Mouse (Mus musculus) MEL (cell line): ENCODE measurements around the gene Gm43738. TPM values are rescaled to one million over a fixed set of nuclear protein-coding genes. Genes with fewer than 3 reads are reported as not detected.

Source experiments
- DNase-seq: peaks from one replicate; pipeline ENCODE4 v3.0.0; 2011; ENCODE audit warnings: low read depth, low spot score
- H3K27ac ChIP-seq: 2 replicates; pipeline ENCODE4 v1.5.1; 2012; ENCODE audit warnings: low read depth, mild to moderate bottlenecking, control low read depth, low read length, moderate library complexity; ENCODE audit not compliant: control insufficient read depth
- H3K27me3 ChIP-seq, 2 experiments: fragments of 150-350 bp in 1 of 2; sonication (generic) in 1 of 2; 2 replicates each; pipeline ENCODE4 v1.6.1; 2012; ENCODE audit warnings: low read length in 2 of 2, mild to moderate bottlenecking in 2 of 2, improper control_type of control experiment in 1 of 2, moderate library complexity in 1 of 2; ENCODE audit not compliant: insufficient read depth in 2 of 2, control insufficient read depth in 1 of 2
- H3K36me3 ChIP-seq, 2 experiments: 2 replicates each; pipeline ENCODE4 v1.6.1; 2012 to 2014; ENCODE audit warnings: low read length in 2 of 2, improper control_type of control experiment in 1 of 2, inconsistent platforms in 1 of 2, mild to moderate bottlenecking in 1 of 2; ENCODE audit not compliant: insufficient read depth in 2 of 2, control insufficient read depth in 1 of 2
- H3K4me1 ChIP-seq, 2 experiments: fragments of 150-350 bp in 1 of 2; sonication (generic) in 1 of 2; 2 replicates each; pipeline ENCODE4 v1.6.1; 2012; ENCODE audit warnings: low read length in 2 of 2, improper control_type of control experiment in 1 of 2, mild to moderate bottlenecking in 1 of 2; ENCODE audit not compliant: insufficient read depth in 2 of 2, control insufficient read depth in 1 of 2
- H3K4me3 ChIP-seq, 2 experiments: fragments of 150-350 bp in 1 of 2; sonication (generic) in 1 of 2; 2 replicates each; pipeline ENCODE4 v1.5.1; 2012; ENCODE audit warnings: low read depth in 2 of 2, low read length in 2 of 2, mild to moderate bottlenecking in 2 of 2, moderate library complexity in 2 of 2, control low read depth in 1 of 2, improper control_type of control experiment in 1 of 2; ENCODE audit not compliant: control insufficient read depth in 1 of 2, insufficient read depth in 1 of 2
- H3K79me2 ChIP-seq: 2 replicates; pipeline ENCODE4 v1.6.1; 2012; ENCODE audit warnings: mild to moderate bottlenecking, low read length, moderate library complexity; ENCODE audit not compliant: control insufficient read depth, poor library complexity, insufficient read depth
- H3K9ac ChIP-seq: 2 replicates; pipeline ENCODE4 v1.6.1; 2012; ENCODE audit warnings: low read depth, mild to moderate bottlenecking, control low read depth, low read length, moderate library complexity; ENCODE audit not compliant: control insufficient read depth, poor library complexity, severe bottlenecking
- H3K9me3 ChIP-seq: fragments of 150-350 bp; sonication (generic); replicated peaks from 2 replicates; pipeline ENCODE4 v1.6.1; 2012; ENCODE audit warnings: mild to moderate bottlenecking, low read length, improper control_type of control experiment, moderate library complexity; ENCODE audit not compliant: insufficient read depth
- CHD2 ChIP-seq: IDR thresholded peaks from 2 replicates; pipeline ENCODE4 v1.6.1; 2011; ENCODE audit warnings: low read length, improper control_type of control experiment
- CTCF ChIP-seq, 3 experiments: IDR thresholded peaks in 2 of 3; conservative IDR thresholded peaks in 1 of 3; 2 replicates each; pipeline ENCODE4 v1.5.1; 2011 to 2012; ENCODE audit warnings: low read length in 3 of 3, low read depth in 2 of 3, mild to moderate bottlenecking in 2 of 3, improper control_type of control experiment in 1 of 3, inconsistent platforms in 1 of 3, mixed read lengths in 1 of 3, moderate library complexity in 1 of 3; ENCODE audit not compliant: control insufficient read depth in 1 of 3, insufficient read depth in 1 of 3, poor library complexity in 1 of 3, severe bottlenecking in 1 of 3
- E2F4 ChIP-seq: IDR thresholded peaks from 2 replicates; pipeline ENCODE4 v1.6.1; 2011; ENCODE audit warnings: low read depth, low read length, improper control_type of control experiment, borderline replicate concordance
- ELF1 ChIP-seq: IDR thresholded peaks from 2 replicates; pipeline ENCODE4 v1.6.1; 2014; ENCODE audit warnings: low read depth, mild to moderate bottlenecking, inconsistent platforms, low read length, improper control_type of control experiment, moderate library complexity
- EP300 ChIP-seq, 2 experiments: IDR thresholded peaks; 2 replicates each; pipeline ENCODE4 v1.6.1; 2011; ENCODE audit warnings: improper control_type of control experiment in 2 of 2, low read length in 2 of 2, low read depth in 1 of 2, mild to moderate bottlenecking in 1 of 2
- GATA1 ChIP-seq: IDR thresholded peaks from 2 replicates; pipeline ENCODE4 v1.6.1; 2011; ENCODE audit warnings: low read depth, low read length, improper control_type of control experiment
- HCFC1 ChIP-seq: IDR thresholded peaks from 2 replicates; pipeline ENCODE4 v1.6.1; 2012; ENCODE audit warnings: low read depth, mild to moderate bottlenecking, inconsistent platforms, low read length, improper control_type of control experiment, moderate library complexity
- KAT2A ChIP-seq: conservative IDR thresholded peaks from 2 replicates; pipeline ENCODE4 v1.6.1; 2012; ENCODE audit warnings: low read depth, low read length, improper control_type of control experiment, inconsistent platforms
- MAX ChIP-seq: IDR thresholded peaks from 2 replicates; pipeline ENCODE4 v1.6.1; 2011; ENCODE audit warnings: low read length, improper control_type of control experiment
- MAZ ChIP-seq: IDR thresholded peaks from 2 replicates; pipeline ENCODE4 v1.6.1; 2012; ENCODE audit warnings: low read depth, mild to moderate bottlenecking, inconsistent platforms, low read length, improper control_type of control experiment
- MEF2A ChIP-seq: IDR thresholded peaks from 2 replicates; pipeline ENCODE4 v1.6.1; 2014; ENCODE audit warnings: low read depth, mild to moderate bottlenecking, inconsistent platforms, low read length, improper control_type of control experiment; ENCODE audit not compliant: poor library complexity, insufficient replicate concordance, severe bottlenecking; ENCODE audit errors: extremely low read depth
- MYB ChIP-seq: IDR thresholded peaks from 2 replicates; pipeline ENCODE4 v1.6.1; 2011; ENCODE audit warnings: mild to moderate bottlenecking, low read depth, low read length, improper control_type of control experiment
- NELFE ChIP-seq: IDR thresholded peaks from 2 replicates; pipeline ENCODE4 v1.6.1; 2011; ENCODE audit warnings: low read depth, low read length, improper control_type of control experiment
- NRF1 ChIP-seq: IDR thresholded peaks from 2 replicates; pipeline ENCODE4 v1.6.1; 2014; ENCODE audit warnings: low read depth, mild to moderate bottlenecking, inconsistent platforms, low read length, improper control_type of control experiment, moderate library complexity; ENCODE audit not compliant: poor library complexity, insufficient read depth, severe bottlenecking
- POLR2A ChIP-seq, 2 experiments: IDR thresholded peaks; 2 replicates each; pipeline ENCODE4 v1.6.1; 2011 to 2012; ENCODE audit warnings: low read length in 2 of 2, mild to moderate bottlenecking in 2 of 2, control low read depth in 1 of 2, improper control_type of control experiment in 1 of 2, low read depth in 1 of 2, moderate library complexity in 1 of 2; ENCODE audit not compliant: control insufficient read depth in 1 of 2, insufficient read depth in 1 of 2, poor library complexity in 1 of 2
- RAD21 ChIP-seq: IDR thresholded peaks from 2 replicates; pipeline ENCODE4 v1.6.1; 2011; ENCODE audit warnings: mild to moderate bottlenecking, low read depth, low read length, improper control_type of control experiment
- RCOR1 ChIP-seq: IDR thresholded peaks from 2 replicates; pipeline ENCODE4 v1.6.1; 2012; ENCODE audit warnings: low read depth, mild to moderate bottlenecking, inconsistent platforms, low read length, improper control_type of control experiment
- SMC3 ChIP-seq: IDR thresholded peaks from 2 replicates; pipeline ENCODE4 v1.6.1; 2011; ENCODE audit warnings: low read depth, low read length, improper control_type of control experiment
- TAL1 ChIP-seq: IDR thresholded peaks from 2 replicates; pipeline ENCODE4 v1.6.1; 2012; ENCODE audit warnings: mild to moderate bottlenecking, inconsistent platforms, low read length, moderate library complexity, mixed read lengths
- TCF12 ChIP-seq: IDR thresholded peaks from 2 replicates; pipeline ENCODE4 v1.6.1; 2014; ENCODE audit warnings: low read depth, mild to moderate bottlenecking, inconsistent platforms, low read length, improper control_type of control experiment, moderate library complexity
- UBTF ChIP-seq: IDR thresholded peaks from 2 replicates; pipeline ENCODE4 v1.6.1; 2012; ENCODE audit warnings: low read depth, mild to moderate bottlenecking, inconsistent platforms, low read length, improper control_type of control experiment, moderate library complexity, borderline replicate concordance; ENCODE audit not compliant: insufficient read depth
- USF1 ChIP-seq: IDR thresholded peaks from 2 replicates; pipeline ENCODE4 v1.6.1; 2014; ENCODE audit warnings: low read depth, mild to moderate bottlenecking, inconsistent platforms, low read length, improper control_type of control experiment, moderate library complexity
- ZC3H11A ChIP-seq: IDR thresholded peaks from 2 replicates; pipeline ENCODE4 v1.6.1; 2012; ENCODE audit warnings: low read depth, mild to moderate bottlenecking, inconsistent platforms, low read length, improper control_type of control experiment
- ZKSCAN1 ChIP-seq: IDR thresholded peaks from 2 replicates; pipeline ENCODE4 v1.6.1; 2012; ENCODE audit warnings: low read depth, mild to moderate bottlenecking, inconsistent platforms, low read length, improper control_type of control experiment, moderate library complexity
- ZMIZ1 ChIP-seq: IDR thresholded peaks from 2 replicates; pipeline ENCODE4 v1.6.1; 2012; ENCODE audit warnings: low read depth, mild to moderate bottlenecking, inconsistent platforms, low read length, improper control_type of control experiment, moderate library complexity
- polyA plus RNA-seq, 2 experiments: library from polyadenylated mRNA; stranded (reverse) in 1 of 2; unstranded in 1 of 2; fragments of >175 nt in 1 of 2; fragments of >200 nt in 1 of 2; gene quantifications; 2 replicates each; pipeline versions ENCODE4 v1.2.1 to v1.2.4; 2012; ENCODE audit warnings: low replicate concordance in 2 of 2, low read depth in 1 of 2; ENCODE audit not compliant: insufficient read length in 2 of 2, insufficient read depth in 1 of 2, missing spikeins in 1 of 2
- total RNA-seq: library from RNA; depleted of rRNA; stranded (reverse); fragments of 300-350 nt; gene quantifications from 2 replicates; pipeline ENCODE4 v1.2.3, GENCODE M21; 2012

Gene Gm43738
- total and polyA plus RNA-seq, 3 experiments: not detected

DNA sequence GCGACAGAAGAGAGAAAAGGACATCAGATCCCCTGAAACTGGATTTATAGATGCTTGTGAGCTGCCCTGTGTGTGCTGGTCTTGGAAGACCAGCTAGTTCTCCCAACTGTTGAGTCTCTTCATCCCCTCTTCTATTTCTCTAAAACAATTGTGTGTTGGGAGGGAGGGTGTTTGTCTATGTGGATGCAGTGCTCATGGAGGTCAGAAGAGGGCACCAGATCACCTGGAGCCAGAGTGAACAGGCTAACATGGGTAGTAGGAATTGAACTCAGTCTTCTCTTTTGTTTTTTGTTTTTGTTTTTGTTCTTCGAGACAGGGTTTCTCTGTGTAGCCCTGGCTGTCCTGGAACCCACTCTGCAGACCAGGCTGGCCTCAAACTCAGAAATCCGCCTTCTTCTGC lies 42.1 kb downstream of the Gm43738 start (continued):
- TF ChIP-seq CTCF (IDR thresholded peaks at IDR 0.05 in 2 of 3, conservative IDR thresholded peaks at IDR 0.05 in 1 of 3; ENCODE audit: control insufficient read depth in 1 of 3, insufficient read depth in 1 of 3, low read depth in 2 of 3, low read length in 3 of 3, poor library complexity in 1 of 3, severe bottlenecking in 1 of 3): peak; percentile 76 to 78 (median 77)
- no peak for TF ChIP-seq MYB
- TF ChIP-seq HCFC1: no peak
- TF ChIP-seq ZKSCAN1: no peak
- TF ChIP-seq ZC3H11A: peak; percentile 34; the same call in 1 of the 2 replicates
- no peak for TF ChIP-seq KAT2A
- TF ChIP-seq MAZ: no peak
- no peak for TF ChIP-seq MAX
- peak; percentile 71 for TF ChIP-seq RAD21
- no peak for TF ChIP-seq NELFE
- TF ChIP-seq ELF1: no peak
- no peak for TF ChIP-seq USF1
- TF ChIP-seq SMC3: peak; percentile 64
- TF ChIP-seq RCOR1: no peak
- TF ChIP-seq EP300 (IDR thresholded peaks at IDR 0.05; ENCODE audit: low read depth in 1 of 2, low read length in 2 of 2): no peak
- no peak for TF ChIP-seq E2F4

DNA sequence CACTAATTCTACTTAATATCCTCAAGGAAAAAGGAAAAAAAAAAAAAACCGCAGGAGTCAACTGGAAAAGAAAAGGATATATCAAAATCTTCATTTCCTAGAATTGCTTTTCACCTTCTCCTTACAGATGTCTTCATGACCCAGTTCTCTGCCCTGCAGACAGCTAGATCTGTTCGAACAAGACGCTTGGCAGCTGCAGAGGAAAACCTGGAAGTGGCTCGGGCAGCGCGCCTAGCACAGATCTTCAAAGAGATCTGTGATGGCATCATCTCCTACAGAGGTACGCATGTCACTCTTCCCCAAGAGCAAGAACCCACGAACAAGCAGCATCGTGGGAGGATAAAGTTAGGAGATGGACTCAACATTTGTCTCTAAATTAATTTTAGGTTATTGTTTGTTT lies 42.5 kb downstream of the Gm43738 start:
- no peaks in the 10 kb centered on the region for H3K27me3 ChIP-seq
- peaks cover 0 to 75% of the 10 kb centered on the region in 2 experiments; a peak in 2 of 4 replicates for H3K36me3 ChIP-seq
- no peak overlapping the region for H3K4me3 ChIP-seq
- no peaks in the 10 kb centered on the region for H3K79me2 ChIP-seq
- no peaks in the 10 kb centered on the region for H3K9me3 ChIP-seq
- H3K27ac ChIP-seq: no peak overlapping the region
- no peaks in the 10 kb centered on the region for H3K4me1 ChIP-seq
- no peak overlapping the region for H3K9ac ChIP-seq
- DNase-seq: no peak
- TF ChIP-seq MAX: no peak
- no peak for TF ChIP-seq POLR2A (IDR thresholded peaks at IDR 0.05; ENCODE audit: control insufficient read depth in 1 of 2, insufficient read depth in 1 of 2, low read depth in 1 of 2, low read length in 2 of 2, poor library complexity in 1 of 2)
- TF ChIP-seq USF1: no peak
- TF ChIP-seq SMC3: no peak
- no peak for TF ChIP-seq ZMIZ1
- no peak for TF ChIP-seq EP300 (IDR thresholded peaks at IDR 0.05; ENCODE audit: low read depth in 1 of 2, low read length in 2 of 2)
- TF ChIP-seq MEF2A: no peak
- TF ChIP-seq ELF1: no peak
- TF ChIP-seq E2F4: no peak
- no peak for TF ChIP-seq UBTF
- no peak for TF ChIP-seq CTCF (IDR thresholded peaks at IDR 0.05 in 2 of 3, conservative IDR thresholded peaks at IDR 0.05 in 1 of 3; ENCODE audit: control insufficient read depth in 1 of 3, insufficient read depth in 1 of 3, low read depth in 2 of 3, low read length in 3 of 3, poor library complexity in 1 of 3, severe bottlenecking in 1 of 3)
- TF ChIP-seq GATA1: no peak
- no peak for TF ChIP-seq TCF12
- TF ChIP-seq CHD2: no peak
- TF ChIP-seq NRF1: no peak
- TF ChIP-seq TAL1: no peak
